Mouse (Mus musculus): Measurements from ENCODE around the gene Olfr437. TPM values are rescaled to one million over a fixed set of nuclear protein-coding genes. Genes with fewer than 3 reads are reported as not detected.
"Not testable (repeated sequence)": the region's sequence is repeated elsewhere in the genome, so short reads cannot be mapped to it uniquely, and the experiment has no call there.

Olfr437 gene
- total and polyA plus RNA-seq, 3 experiments = 0.22 TPM; not detected in 2

GRCm38 (mm10) chr6:43178584-43179501 lies 15.8 kb downstream of the Olfr437 start:
- ATAC-seq (ENCODE audit: extremely low read depth, insufficient number of reproducible peaks, low FRiP score, poor library complexity, severe bottlenecking) = no peak
- H3K27me3 ChIP-seq (ENCODE audit: insufficient read depth, low read length) = 0 out of 2 replicates have a peak, but pooled peaks cover 2% of the 10 kb centered on the region
- no peak overlapping the region for H3K4me3 ChIP-seq (ENCODE audit: low read depth, low read length)
- no peak for DNase-seq (ENCODE audit: low spot score)
- H3K9me3 ChIP-seq (replicated peaks) = no peaks in the 10 kb centered on the region
- TF ChIP-seq CTCF (IDR thresholded peaks at IDR 0.05; ENCODE audit: low read depth, low read length) (no peak), GATA1 (IDR thresholded peaks at IDR 0.05; ENCODE audit: borderline replicate concordance, low read length) (no peak)
- no peaks in the 10 kb centered on the region for H3K4me1 ChIP-seq (ENCODE audit: insufficient read depth, low read depth, low read length)
- H3K36me3 ChIP-seq (replicated peaks) = no peaks in the 10 kb centered on the region

- no peak for ATAC-seq (ENCODE audit: extremely low read depth, insufficient number of reproducible peaks, low FRiP score, poor library complexity, severe bottlenecking)
- no peak overlapping the region for H3K4me3 ChIP-seq (ENCODE audit: low read depth, low read length)
- no peaks in the 10 kb centered on the region for H3K4me1 ChIP-seq (ENCODE audit: insufficient read depth, low read depth, low read length)
- DNase-seq (ENCODE audit: low spot score) = no peak
- H3K27me3 ChIP-seq (ENCODE audit: insufficient read depth, low read length) = no peaks in the 10 kb centered on the region
- H3K36me3 ChIP-seq (replicated peaks) = no peaks in the 10 kb centered on the region
- no peak for TF ChIP-seq CTCF (IDR thresholded peaks at IDR 0.05; ENCODE audit: low read depth, low read length)
- TF ChIP-seq TAL1 (conservative IDR thresholded peaks at IDR 0.05; ENCODE audit: low read depth, low read length) = no peak
- no peak for TF ChIP-seq GATA1 (IDR thresholded peaks at IDR 0.05; ENCODE audit: borderline replicate concordance, low read length)
- TF ChIP-seq GATA2 (IDR thresholded peaks at IDR 0.05; ENCODE audit: borderline replicate concordance, low read depth, low read length) = no peak
- TF ChIP-seq POLR2AphosphoS5 (IDR thresholded peaks at IDR 0.05; ENCODE audit: insufficient replicate concordance, low read depth, low read length) = no peak
- no peaks in the 10 kb centered on the region for H3K9me3 ChIP-seq (replicated peaks)
These were observed 27.9 kb downstream of the Olfr437 start for GRCm38 (mm10) chr6:43190986-43191385.

GRCm38 (mm10) chr6:43196781-43197180 lies 33.7 kb downstream of the Olfr437 start, which contains the start of gene Olfr435:
Gene Olfr435, plus strand, starts transcription at chr6:43197146.
- ATAC-seq (ENCODE audit: extremely low read depth, insufficient number of reproducible peaks, low FRiP score, poor library complexity, severe bottlenecking) (no peak), DNase-seq (ENCODE audit: low spot score) (no peak)
- TF ChIP-seq TAL1 (conservative IDR thresholded peaks at IDR 0.05; ENCODE audit: low read depth, low read length) (no peak), POLR2AphosphoS5 (IDR thresholded peaks at IDR 0.05; ENCODE audit: insufficient replicate concordance, low read depth, low read length) (no peak), GATA2 (IDR thresholded peaks at IDR 0.05; ENCODE audit: borderline replicate concordance, low read depth, low read length) (no peak), GATA1 (IDR thresholded peaks at IDR 0.05; ENCODE audit: borderline replicate concordance, low read length) (no peak), CTCF (IDR thresholded peaks at IDR 0.05; ENCODE audit: low read depth, low read length) (no peak)
- Histone ChIP-seq H3K4me1 (ENCODE audit: insufficient read depth, low read depth, low read length) (no peaks in the 10 kb centered on the region), H3K27me3 (ENCODE audit: insufficient read depth, low read length) (no peaks in the 10 kb centered on the region), H3K4me3 (ENCODE audit: low read depth, low read length) (no peak within 1 kb of the TSS), H3K9me3 (replicated peaks) (no peaks in the 10 kb centered on the region), H3K36me3 (replicated peaks) (no peaks in the 10 kb centered on the region)

GRCm38 (mm10) chr6:43198094-43198493 lies 35.0 kb downstream of the Olfr437 start:
- Histone ChIP-seq H3K36me3 (replicated peaks) (no peaks in the 10 kb centered on the region), H3K9me3 (replicated peaks) (no peaks in the 10 kb centered on the region), H3K4me3 (ENCODE audit: low read depth, low read length) (no peak overlapping the region), H3K27me3 (ENCODE audit: insufficient read depth, low read length) (no peaks in the 10 kb centered on the region), H3K4me1 (ENCODE audit: insufficient read depth, low read depth, low read length) (no peaks in the 10 kb centered on the region)
- TF ChIP-seq GATA1 (IDR thresholded peaks at IDR 0.05; ENCODE audit: borderline replicate concordance, low read length) (no peak), POLR2AphosphoS5 (IDR thresholded peaks at IDR 0.05; ENCODE audit: insufficient replicate concordance, low read depth, low read length) (no peak), TAL1 (conservative IDR thresholded peaks at IDR 0.05; ENCODE audit: low read depth, low read length) (no peak), GATA2 (IDR thresholded peaks at IDR 0.05; ENCODE audit: borderline replicate concordance, low read depth, low read length) (no peak), CTCF (IDR thresholded peaks at IDR 0.05; ENCODE audit: low read depth, low read length) (no peak)
- no peak for DNase-seq (ENCODE audit: low spot score)
- no peak for ATAC-seq (ENCODE audit: extremely low read depth, insufficient number of reproducible peaks, low FRiP score, poor library complexity, severe bottlenecking)

GRCm38 (mm10) chr6:43202786-43203185 lies 39.7 kb downstream of the Olfr437 start:
- ATAC-seq (ENCODE audit: extremely low read depth, insufficient number of reproducible peaks, low FRiP score, poor library complexity, severe bottlenecking) = no peak
- no peaks in the 10 kb centered on the region for H3K4me1 ChIP-seq (ENCODE audit: insufficient read depth, low read depth, low read length)
- no peak for DNase-seq (ENCODE audit: low spot score)
- no peak overlapping the region for H3K4me3 ChIP-seq (ENCODE audit: low read depth, low read length)
- TF ChIP-seq TAL1 (conservative IDR thresholded peaks at IDR 0.05; ENCODE audit: low read depth, low read length) (no peak), POLR2AphosphoS5 (IDR thresholded peaks at IDR 0.05; ENCODE audit: insufficient replicate concordance, low read depth, low read length) (no peak), GATA1 (IDR thresholded peaks at IDR 0.05; ENCODE audit: borderline replicate concordance, low read length) (no peak), CTCF (IDR thresholded peaks at IDR 0.05; ENCODE audit: low read depth, low read length) (no peak), GATA2 (IDR thresholded peaks at IDR 0.05; ENCODE audit: borderline replicate concordance, low read depth, low read length) (no peak)
- H3K9me3 ChIP-seq (replicated peaks) = no peaks in the 10 kb centered on the region
- no peaks in the 10 kb centered on the region for H3K27me3 ChIP-seq (ENCODE audit: insufficient read depth, low read length)
- no peaks in the 10 kb centered on the region for H3K36me3 ChIP-seq (replicated peaks)

GRCm38 (mm10) chr6:43205355-43205754 lies 42.3 kb downstream of the Olfr437 start:
- no peak overlapping the region for H3K4me3 ChIP-seq (ENCODE audit: low read depth, low read length)
- H3K36me3 ChIP-seq (replicated peaks) = no peaks in the 10 kb centered on the region
- no peaks in the 10 kb centered on the region for H3K9me3 ChIP-seq (replicated peaks)
- DNase-seq (ENCODE audit: low spot score) (no peak), ATAC-seq (ENCODE audit: extremely low read depth, insufficient number of reproducible peaks, low FRiP score, poor library complexity, severe bottlenecking) (no peak)
- no peaks in the 10 kb centered on the region for H3K4me1 ChIP-seq (ENCODE audit: insufficient read depth, low read depth, low read length)
- H3K27me3 ChIP-seq (ENCODE audit: insufficient read depth, low read length) = no peaks in the 10 kb centered on the region
- TF ChIP-seq TAL1 (conservative IDR thresholded peaks at IDR 0.05; ENCODE audit: low read depth, low read length) = no peak
- TF ChIP-seq GATA1 (IDR thresholded peaks at IDR 0.05; ENCODE audit: borderline replicate concordance, low read length) = no peak
- TF ChIP-seq GATA2 (IDR thresholded peaks at IDR 0.05; ENCODE audit: borderline replicate concordance, low read depth, low read length) = no peak
- no peak for TF ChIP-seq CTCF (IDR thresholded peaks at IDR 0.05; ENCODE audit: low read depth, low read length)
- no peak for TF ChIP-seq POLR2AphosphoS5 (IDR thresholded peaks at IDR 0.05; ENCODE audit: insufficient replicate concordance, low read depth, low read length)

GRCm38 (mm10) chr6:43212873-43213272 lies 49.8 kb downstream of the Olfr437 start, which contains the start of gene Olfr434:
Gene Olfr434, plus strand, starts transcription at chr6:43213021.
- DNase-seq (ENCODE audit: low spot score); H3K9me3 ChIP-seq (replicated peaks); ATAC-seq (ENCODE audit: extremely low read depth, insufficient number of reproducible peaks, low FRiP score, poor library complexity, severe bottlenecking); H3K4me3 ChIP-seq (ENCODE audit: low read depth, low read length); H3K27me3 ChIP-seq (ENCODE audit: insufficient read depth, low read length); H3K4me1 ChIP-seq (ENCODE audit: insufficient read depth, low read depth, low read length); H3K36me3 ChIP-seq (replicated peaks): not testable (repeated sequence)

All from G1E (cell line).